Mouse (Mus musculus) CH12.LX (cell line): ENCODE results near the gene Bcas3. TPM values are rescaled to one million over a fixed set of nuclear protein-coding genes. Genes with fewer than 3 reads are reported as not detected.

Experiments used
- DNase-seq: peaks from one replicate; pipeline ENCODE4 v3.0.0-alpha.2; 2013; ENCODE audit errors: extremely low read depth
- H3K27ac ChIP-seq: 2 replicates; pipeline ENCODE4 v1.5.1; 2012; ENCODE audit warnings: low read depth, mild to moderate bottlenecking, control low read depth, moderate library complexity; ENCODE audit not compliant: insufficient read depth
- H3K27me3 ChIP-seq: replicated peaks from 2 replicates; pipeline ENCODE3; 2012; ENCODE audit warnings: inconsistent platforms
- H3K36me3 ChIP-seq, 2 experiments: replicated peaks in 1 of 2; 2 replicates each; pipeline versions ENCODE3 to v1.6.1; 2012; ENCODE audit warnings: inconsistent platforms in 1 of 2, low read length in 1 of 2, mild to moderate bottlenecking in 1 of 2, mixed read lengths in 1 of 2, moderate library complexity in 1 of 2; ENCODE audit not compliant: control insufficient read depth in 1 of 2, insufficient read depth in 1 of 2
- H3K4me1 ChIP-seq, 2 experiments: 2 replicates each; pipeline ENCODE4 v1.6.1; 2012; ENCODE audit warnings: inconsistent platforms in 1 of 2, moderate library complexity in 1 of 2; ENCODE audit not compliant: insufficient read depth in 2 of 2, control insufficient read depth in 1 of 2
- H3K4me2 ChIP-seq: 2 replicates; pipeline ENCODE4 v1.6.1; 2012; ENCODE audit warnings: low read depth, mild to moderate bottlenecking, control low read depth; ENCODE audit not compliant: poor library complexity, insufficient read depth, severe bottlenecking
- H3K4me3 ChIP-seq, 3 experiments: fragments of 150-350 bp in 1 of 3; sonication (generic) in 1 of 3; replicated peaks in 1 of 3; 2 replicates each; pipeline versions ENCODE3 to v1.5.1; 2011 to 2012; ENCODE audit warnings: low read depth in 2 of 3, low read length in 2 of 3, mild to moderate bottlenecking in 2 of 3, moderate library complexity in 2 of 3, control low read depth in 1 of 3, improper control_type of control experiment in 1 of 3, inconsistent platforms in 1 of 3, mixed read lengths in 1 of 3; ENCODE audit not compliant: poor library complexity in 1 of 3
- H3K79me2 ChIP-seq: replicated peaks from 2 replicates; pipeline ENCODE4 v1.6.1; 2012; ENCODE audit warnings: mild to moderate bottlenecking, moderate library complexity; ENCODE audit not compliant: control insufficient read depth, poor library complexity, insufficient read depth, severe bottlenecking; ENCODE audit errors: extremely low read depth
- H3K9ac ChIP-seq: 2 replicates; pipeline ENCODE4 v1.6.1; 2012; ENCODE audit warnings: low read depth, mild to moderate bottlenecking, control low read depth, moderate library complexity; ENCODE audit not compliant: insufficient read depth
- H3K9me3 ChIP-seq: replicated peaks from 2 replicates; pipeline ENCODE3; 2012; ENCODE audit warnings: low read length, inconsistent platforms, mixed read lengths
- EP300 ChIP-seq: IDR thresholded peaks from 2 replicates; pipeline ENCODE4 v1.6.1; 2011; ENCODE audit warnings: low read length, improper control_type of control experiment
- ETS1 ChIP-seq: conservative IDR thresholded peaks from 2 replicates; pipeline ENCODE4 v1.6.1; 2012; ENCODE audit warnings: low read depth, mild to moderate bottlenecking, inconsistent platforms, low read length, improper control_type of control experiment, moderate library complexity
- IRF4 ChIP-seq: IDR thresholded peaks from 2 replicates; pipeline ENCODE4 v1.6.1; 2014; ENCODE audit warnings: low read depth, mild to moderate bottlenecking, inconsistent platforms, low read length, improper control_type of control experiment
- JUN ChIP-seq: IDR thresholded peaks from 2 replicates; pipeline ENCODE4 v1.6.1; 2011; ENCODE audit warnings: low read depth, mild to moderate bottlenecking, low read length, improper control_type of control experiment, moderate library complexity; ENCODE audit not compliant: insufficient read depth
- MAX ChIP-seq: IDR thresholded peaks from 2 replicates; pipeline ENCODE4 v1.6.1; 2011; ENCODE audit warnings: low read length, improper control_type of control experiment
- MEF2A ChIP-seq: IDR thresholded peaks from 2 replicates; pipeline ENCODE4 v1.6.1; 2014; ENCODE audit warnings: low read depth, mild to moderate bottlenecking, inconsistent platforms, low read length, improper control_type of control experiment, borderline replicate concordance
- MYC ChIP-seq: IDR thresholded peaks from 2 replicates; pipeline ENCODE4 v1.6.1; 2011; ENCODE audit warnings: low read depth, mild to moderate bottlenecking, improper control_type of control experiment, low read length
- NELFE ChIP-seq: IDR thresholded peaks from 2 replicates; pipeline ENCODE4 v1.6.1; 2011; ENCODE audit warnings: low read depth, low read length, improper control_type of control experiment
- PAX5 ChIP-seq: IDR thresholded peaks from 2 replicates; pipeline ENCODE4 v1.6.1; 2012; ENCODE audit warnings: low read length, inconsistent platforms, mixed read lengths
- POLR2AphosphoS2 ChIP-seq: IDR thresholded peaks from 2 replicates; pipeline ENCODE4 v1.6.1; 2011; ENCODE audit warnings: low read depth, low read length, improper control_type of control experiment
- RCOR1 ChIP-seq: conservative IDR thresholded peaks from 2 replicates; pipeline ENCODE4 v1.6.1; 2012; ENCODE audit warnings: low read depth, mild to moderate bottlenecking, inconsistent platforms, low read length, improper control_type of control experiment
- TCF12 ChIP-seq: IDR thresholded peaks from 2 replicates; pipeline ENCODE4 v1.6.1; 2014; ENCODE audit warnings: low read depth, mild to moderate bottlenecking, inconsistent platforms, low read length, improper control_type of control experiment
- USF2 ChIP-seq: conservative IDR thresholded peaks from 2 replicates; pipeline ENCODE4 v1.6.1; 2011; ENCODE audit warnings: low read depth, low read length, improper control_type of control experiment
- ZC3H11A ChIP-seq: IDR thresholded peaks from 2 replicates; pipeline ENCODE4 v1.6.1; 2012; ENCODE audit warnings: low read depth, mild to moderate bottlenecking, inconsistent platforms, low read length, improper control_type of control experiment
- ZMIZ1 ChIP-seq: IDR thresholded peaks from 2 replicates; pipeline ENCODE4 v1.6.1; 2012; ENCODE audit warnings: low read depth, mild to moderate bottlenecking, inconsistent platforms, low read length, improper control_type of control experiment
- dilution Hi-C: fragments of 300-500 bp; cut with MboI; formaldehyde crosslinking; loops from 2 replicates; pipeline ENCODE4 v1.14.3; 2020; ENCODE audit warnings: low sequenced_read_pairs; ENCODE audit not compliant: extremely low pct_unique_long_range_greater_than_20kb, extremely low pct_ligation_motif_present
- in situ Hi-C: fragments of 300-500 bp; cut with MboI; formaldehyde crosslinking; loops from 3 replicates; pipeline ENCODE4 v1.14.3; 2019; ENCODE audit warnings: low sequenced_read_pairs, low pct_ligation_motif_present, low pct_unique_long_range_greater_than_20kb, mixed read lengths
- polyA plus RNA-seq: library from polyadenylated mRNA; unstranded; fragments of >175 nt; gene quantifications from 2 replicates; pipeline ENCODE4 v1.2.1, GENCODE M21; 2012; ENCODE audit warnings: low read depth; ENCODE audit not compliant: insufficient read length
- total RNA-seq, 2 experiments: library from RNA; depleted of rRNA; stranded (reverse); fragments of 300-350 nt in 1 of 2; fragments of >200 nt in 1 of 2; gene quantifications; 2 replicates each; pipeline ENCODE4 v1.2.3; 2012 to 2014

Gene Bcas3
- total and polyA plus RNA-seq, 3 experiments: 8.2 to 21.3 (median 9.7) TPM

DNA sequence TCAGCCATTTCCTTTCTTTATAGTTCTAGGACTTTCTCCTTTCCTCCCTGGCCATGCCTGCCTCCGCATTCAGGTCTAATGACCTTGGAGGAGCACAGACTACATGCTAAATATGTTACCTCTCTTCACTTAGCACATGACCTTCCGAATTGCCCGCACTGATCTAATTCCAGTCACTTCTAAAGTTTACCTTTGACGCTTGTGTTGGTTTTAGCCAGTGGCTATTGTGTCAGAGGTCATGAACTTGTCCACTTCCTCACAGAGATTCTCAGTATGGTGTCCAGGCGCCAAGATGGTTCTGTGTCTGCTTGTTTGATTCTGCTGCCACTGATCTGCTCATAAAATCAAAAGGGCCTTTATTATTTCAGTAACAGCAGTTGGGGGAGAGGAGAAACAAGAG, 338.3 kb downstream of the Bcas3 start:
- H3K4me3 ChIP-seq: no peak overlapping the region
- H3K27ac ChIP-seq: no peak overlapping the region
- dilution Hi-C loops (no loop called here), in situ Hi-C loops (no loop called here)
- H3K79me2 ChIP-seq: no peaks in the 10 kb centered on the region
- DNase-seq: no peak
- H3K4me1 ChIP-seq: peaks cover 0 to 6% of the 10 kb centered on the region in 2 experiments; a peak in 2 of 4 replicates
- H3K27me3 ChIP-seq: no peaks in the 10 kb centered on the region
- H3K9me3 ChIP-seq: no peaks in the 10 kb centered on the region
- TF ChIP-seq NELFE: no peak
- no peak for TF ChIP-seq PAX5
- TF ChIP-seq MEF2A: no peak
- TF ChIP-seq ETS1: no peak
- no peak for TF ChIP-seq MYC
- TF ChIP-seq MAX: no peak
- TF ChIP-seq ZC3H11A: no peak
- no peak for TF ChIP-seq USF2
- TF ChIP-seq IRF4: no peak
- no peak for TF ChIP-seq TCF12
- H3K9ac ChIP-seq: no peak overlapping the region
- H3K4me2 ChIP-seq: no peak overlapping the region
- H3K36me3 ChIP-seq: no peaks in the 10 kb centered on the region

- DNase-seq: no peak
- dilution Hi-C loops: no loop called here
- H3K79me2 ChIP-seq: no peaks in the 10 kb centered on the region
- no peak overlapping the region for H3K9ac ChIP-seq
- H3K4me1 ChIP-seq: peaks cover 3 to 20% of the 10 kb centered on the region in 2 experiments; a peak in 3 of 4 replicates
- H3K4me3 ChIP-seq: no peak overlapping the region
- in situ Hi-C loops: no loop called here
- no peaks in the 10 kb centered on the region for H3K27me3 ChIP-seq
- H3K4me2 ChIP-seq: no peak overlapping the region
- no peak overlapping the region for H3K27ac ChIP-seq
- H3K9me3 ChIP-seq: no peaks in the 10 kb centered on the region
- TF ChIP-seq ZMIZ1 (no peak), POLR2AphosphoS2 (no peak), TCF12 (no peak), RCOR1 (no peak), JUN (no peak), PAX5 (no peak), EP300 (no peak)
- TF ChIP-seq, all 38 proteins: peak for 0
- no peaks in the 10 kb centered on the region for H3K36me3 ChIP-seq
These were observed 342.8 kb downstream of the Bcas3 start for GRCm38 (mm10) chr11:85695614-85696263.
